Mouse (Mus musculus): ENCODE data around the gene Spink4.
"Not testable (repeated sequence)": the region's sequence is repeated elsewhere in the genome, so short reads cannot be mapped to it uniquely, and the experiment has no call there.

Spink4 gene

DNA sequence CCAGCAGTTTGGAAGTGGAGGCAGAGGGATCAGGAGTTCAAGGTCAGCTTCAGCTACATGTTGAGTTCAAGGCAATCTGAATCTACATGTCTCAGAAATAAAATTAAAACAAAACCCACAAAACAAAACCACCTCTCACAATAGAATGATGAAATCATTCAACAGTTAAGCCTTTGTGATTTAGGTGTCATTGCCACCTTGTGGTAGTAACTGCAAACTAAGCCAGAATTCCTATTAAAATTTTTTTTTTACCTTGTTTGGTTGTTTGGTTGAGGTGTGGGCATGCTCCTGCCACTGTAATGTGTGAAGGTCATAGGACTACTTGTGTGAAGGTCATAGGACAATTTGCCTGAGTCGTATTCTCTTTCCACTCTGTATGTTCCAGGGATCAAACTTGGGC is 13.6 kb upstream of the Spink4 start:
- DNase-seq (ENCODE audit: low spot score in 2 of 2) = no peak

DNA sequence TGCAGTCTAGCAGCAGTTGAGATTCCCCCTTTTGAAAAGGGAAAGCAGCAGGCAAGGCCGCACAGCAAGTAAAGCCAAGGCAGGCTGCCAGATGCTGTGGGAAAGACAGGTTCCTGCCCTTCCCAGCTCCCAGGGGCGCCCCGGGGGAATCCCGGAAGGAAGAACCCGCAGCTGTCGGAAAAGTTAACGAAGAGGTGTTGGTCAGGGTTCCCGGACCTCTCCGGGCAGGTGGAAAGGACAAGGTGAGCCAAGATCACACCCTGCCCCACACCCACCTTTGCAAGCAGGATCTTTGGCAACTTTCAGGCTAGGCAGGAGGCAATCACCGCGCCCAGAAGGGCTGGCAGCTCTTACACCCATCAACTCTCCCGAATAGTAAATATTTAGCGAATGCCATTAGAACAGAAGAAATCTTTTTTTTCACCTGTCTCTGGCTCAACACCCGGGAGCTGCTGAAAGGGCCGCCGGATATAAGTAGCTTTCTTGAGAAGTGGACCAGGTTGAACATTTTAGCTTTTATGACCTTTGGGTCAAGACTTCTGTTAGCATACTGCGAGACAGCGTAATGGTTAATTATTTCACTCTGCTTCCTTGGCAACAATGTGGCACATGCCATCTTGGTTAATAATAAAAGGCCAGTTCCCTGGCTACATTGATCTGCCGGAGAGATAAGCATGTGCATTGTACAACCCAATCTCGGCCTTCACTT is 11.4 kb upstream of the Spink4 start:
- no peak for DNase-seq (ENCODE audit: low spot score in 2 of 2)

DNA sequence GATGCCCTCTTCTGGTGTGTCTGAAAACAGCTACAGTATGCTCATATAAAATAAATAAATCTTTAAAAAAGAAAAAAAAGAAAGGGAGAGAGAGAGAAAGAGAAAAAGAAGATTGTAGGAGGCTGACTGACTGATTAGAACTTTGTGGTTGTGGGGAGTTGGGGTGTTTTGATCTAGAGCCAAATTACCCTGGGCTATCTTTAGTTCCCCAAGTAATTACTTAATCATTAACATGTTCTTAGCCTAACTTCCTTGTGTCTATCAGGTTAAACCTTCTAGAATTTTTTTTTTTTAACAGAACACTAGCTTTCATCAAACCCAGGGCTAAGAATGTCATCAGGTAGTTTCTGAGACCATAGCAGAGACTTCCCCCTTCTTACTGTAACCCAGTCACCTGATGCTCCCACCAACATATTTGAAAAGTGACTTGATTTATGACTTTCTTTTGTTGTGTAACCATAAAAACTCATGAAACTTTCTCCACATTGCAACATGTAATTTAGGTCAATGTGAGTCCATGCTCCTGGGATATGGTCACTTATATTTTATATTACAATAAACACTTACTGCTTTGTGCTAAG is 5.5 kb upstream of the Spink4 start:
- DNase-seq (ENCODE audit: low spot score in 2 of 2) = no peak

DNA sequence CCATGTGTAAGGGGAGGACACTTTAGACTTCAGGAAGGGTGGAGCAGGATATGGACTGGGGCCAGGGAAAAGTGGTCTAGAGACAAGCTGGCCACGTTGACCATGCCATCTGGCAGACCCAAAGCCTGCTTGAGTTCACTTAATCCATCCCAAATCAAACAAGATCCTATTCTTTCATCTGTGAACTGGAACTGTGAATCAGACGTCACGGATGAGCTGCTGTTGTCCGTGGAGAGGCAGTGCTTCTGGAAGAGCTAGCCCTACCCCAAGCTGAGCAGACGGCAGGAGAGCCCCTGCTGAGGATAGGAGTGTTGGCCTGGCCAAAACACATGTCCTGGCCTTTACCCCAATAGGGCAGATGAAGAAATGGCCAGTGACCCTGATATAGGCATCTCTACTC is 3.9 kb upstream of the Spink4 start:
- no peak for DNase-seq (ENCODE audit: low spot score in 2 of 2)

DNA sequence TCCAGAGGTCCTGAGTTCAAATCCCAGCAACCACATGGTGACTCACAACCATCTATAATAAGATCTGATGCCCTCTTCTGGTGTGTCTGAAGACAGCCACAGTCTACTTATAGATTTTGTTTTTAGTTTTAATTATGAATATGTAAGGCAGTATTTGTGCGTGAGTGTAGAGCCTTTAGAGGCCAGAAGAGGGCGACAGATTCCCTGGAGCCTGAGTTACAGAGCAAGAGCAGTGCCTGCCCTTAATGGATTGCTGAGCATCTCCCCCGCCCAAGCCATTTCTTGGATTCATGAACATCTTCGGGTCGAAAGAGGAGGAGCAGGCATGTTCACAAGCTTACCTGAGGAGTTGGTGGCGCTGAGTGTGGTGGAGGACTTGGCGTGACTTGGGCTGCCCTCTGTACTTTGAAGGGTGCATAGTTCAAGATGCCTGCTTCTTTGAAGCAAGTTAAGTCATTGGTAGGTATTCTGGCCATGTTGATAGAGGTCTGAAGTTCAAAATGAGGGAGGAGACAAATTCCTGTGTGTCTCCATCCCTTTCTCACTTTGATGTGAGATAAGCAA is 3.2 kb upstream of the Spink4 start:
- DNase-seq (ENCODE audit: low spot score in 2 of 2) = no peak

DNA sequence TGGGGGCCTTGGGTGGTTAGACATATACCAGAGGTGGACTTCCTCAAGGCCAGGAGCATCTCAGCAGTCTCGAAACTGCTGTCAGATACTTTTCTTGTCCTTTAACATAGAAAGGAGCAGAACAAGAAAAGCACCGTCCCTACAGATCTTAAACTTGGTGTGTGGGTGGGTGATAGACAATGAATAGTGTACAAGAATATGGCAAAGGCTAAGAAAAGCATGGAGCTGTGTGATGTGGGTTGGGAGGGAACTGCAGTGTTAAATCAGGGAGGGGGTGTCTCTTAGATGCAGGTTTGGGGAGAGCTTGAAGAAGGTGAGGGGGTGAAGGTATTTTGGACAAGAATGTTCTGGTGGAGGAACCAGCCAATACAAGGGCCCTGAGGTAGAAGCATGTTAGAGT is 724 bp downstream of the Spink4 start:
- DNase-seq (ENCODE audit: low spot score in 2 of 2) = no peak

DNA sequence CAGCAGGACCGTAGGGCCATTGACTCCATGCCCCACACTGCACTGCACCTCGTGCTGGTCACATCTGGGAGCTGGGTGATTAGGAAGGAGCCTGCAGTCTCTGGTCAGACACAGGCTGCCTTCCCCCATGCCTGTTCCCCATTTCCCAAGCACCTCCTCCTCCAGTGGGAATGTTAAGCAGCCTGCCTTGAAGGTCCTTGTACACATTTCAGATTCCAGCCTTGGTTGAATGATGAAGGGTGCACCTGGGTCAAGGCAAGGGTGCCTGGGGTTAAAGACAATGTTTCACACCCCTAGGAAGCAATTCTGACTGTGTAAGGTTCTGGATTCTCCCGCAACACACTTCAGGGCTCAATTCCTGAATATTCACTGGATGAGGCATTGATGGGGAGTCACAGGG is 1.4 kb downstream of the Spink4 start:
- no peak for DNase-seq (ENCODE audit: low spot score in 2 of 2)

DNA sequence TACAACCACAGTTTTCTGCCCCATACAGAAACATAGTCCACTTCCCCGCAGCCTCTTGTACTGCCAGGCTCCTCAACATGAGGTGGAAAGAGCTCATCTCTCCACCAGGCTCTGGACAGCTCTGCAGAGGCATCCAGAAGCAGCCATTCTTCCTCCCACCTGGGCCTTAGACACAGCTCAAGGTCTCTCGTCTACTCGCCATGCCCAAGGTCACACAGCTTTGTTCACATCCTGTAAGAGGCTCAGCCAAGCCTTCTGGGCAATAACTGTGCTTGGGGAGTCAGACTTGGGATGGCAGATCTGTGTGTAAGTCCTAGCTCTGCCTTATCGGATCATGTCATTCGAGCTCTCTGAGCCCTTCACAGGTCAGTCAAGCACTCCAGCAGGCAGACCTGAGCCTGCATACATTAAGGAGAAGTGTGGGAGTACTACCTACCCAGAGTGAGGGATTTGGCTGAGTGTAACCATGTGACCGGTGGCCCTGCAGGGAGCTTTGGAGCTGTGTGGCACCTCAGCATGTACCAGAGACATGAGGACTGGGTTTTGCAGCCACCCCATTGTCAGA is 3.3 kb downstream of the Spink4 start:
- DNase-seq (ENCODE audit: low spot score in 2 of 2) = no peak

DNA sequence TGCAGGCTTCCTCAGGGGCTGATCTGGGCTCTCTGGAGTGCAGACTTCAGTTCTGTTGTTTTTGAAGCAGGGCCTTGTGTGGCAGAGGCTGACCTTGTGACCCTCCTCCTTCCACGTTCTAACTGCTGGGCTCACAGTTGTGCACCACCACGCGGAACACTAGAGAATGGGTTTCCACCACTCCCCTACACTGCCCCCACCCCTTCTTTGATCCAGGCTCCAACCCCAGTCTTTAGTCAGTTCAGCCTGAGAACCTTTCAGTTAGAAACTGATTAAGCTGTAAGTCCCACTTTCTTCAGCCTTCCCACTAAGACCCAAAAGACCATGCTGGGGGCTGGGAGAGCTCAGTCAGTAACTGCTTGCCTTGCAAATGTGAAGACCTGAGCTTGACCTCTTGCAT is 5.7 kb downstream of the Spink4 start:
- DNase-seq (ENCODE audit: low spot score in 2 of 2) = no peak

DNA sequence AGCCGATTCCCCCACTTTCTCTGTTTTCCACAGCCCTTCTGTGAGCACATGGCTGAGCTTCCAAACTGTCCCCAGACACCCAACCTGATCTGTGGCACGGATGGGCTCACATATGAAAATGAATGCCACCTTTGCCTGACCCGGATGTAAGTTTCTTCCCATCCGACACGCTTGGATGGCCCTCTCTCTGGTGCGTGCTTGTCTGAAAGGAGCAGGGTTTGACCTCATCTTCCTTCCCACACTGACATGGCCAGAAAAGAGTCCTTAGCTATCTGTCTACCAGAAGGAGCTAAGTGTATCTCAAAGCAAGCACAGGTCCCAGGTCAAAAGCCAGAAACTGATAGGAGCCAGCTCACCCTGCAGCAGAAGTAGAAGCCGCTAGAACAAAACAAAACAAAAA is 9.2 kb downstream of the Spink4 start:
- DNase-seq (ENCODE audit: low spot score in 2 of 2) = no peak

DNA sequence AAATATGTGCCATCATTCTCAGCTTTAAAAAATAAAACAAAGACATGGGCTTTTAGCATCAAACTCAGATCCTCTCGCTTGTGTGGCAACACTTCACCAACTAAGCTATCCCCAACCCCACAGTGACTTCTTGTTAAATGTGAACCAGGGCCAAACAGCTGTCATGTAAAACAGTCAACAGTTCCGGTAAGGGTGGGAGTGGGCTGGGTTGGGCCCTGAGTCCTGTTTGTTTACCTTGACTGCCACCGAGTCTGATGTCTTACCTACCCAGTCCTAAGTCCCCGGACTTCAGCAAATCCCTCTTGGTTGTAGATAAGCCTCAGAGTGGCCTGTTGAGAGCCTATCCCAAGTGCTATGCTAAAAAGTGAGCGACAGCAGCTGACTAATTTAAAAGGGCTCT is 13.8 kb downstream of the Spink4 start:
- no peak for DNase-seq (ENCODE audit: low spot score in 2 of 2)

DNA sequence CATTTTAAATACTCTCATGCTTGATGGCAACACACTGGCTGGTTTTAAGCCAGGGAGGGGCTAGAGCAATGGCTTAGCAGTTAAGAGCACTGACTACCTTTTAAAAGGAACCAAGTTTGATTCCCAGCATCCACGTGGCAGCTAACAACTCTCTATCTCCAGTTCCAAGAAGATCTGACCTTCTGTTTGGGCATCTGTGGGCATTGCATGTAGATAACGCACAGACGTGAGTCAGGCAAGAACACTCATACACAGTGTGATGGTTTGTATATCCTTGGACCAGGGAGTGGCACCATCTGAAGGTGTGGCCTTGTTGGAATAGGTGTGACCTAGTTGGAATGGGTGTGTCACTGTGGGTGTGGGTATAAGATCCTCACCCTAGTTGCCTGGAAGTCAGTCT is 14.5 kb downstream of the Spink4 start:
- not testable (repeated sequence) for DNase-seq (ENCODE audit: low spot score in 2 of 2)

DNA sequence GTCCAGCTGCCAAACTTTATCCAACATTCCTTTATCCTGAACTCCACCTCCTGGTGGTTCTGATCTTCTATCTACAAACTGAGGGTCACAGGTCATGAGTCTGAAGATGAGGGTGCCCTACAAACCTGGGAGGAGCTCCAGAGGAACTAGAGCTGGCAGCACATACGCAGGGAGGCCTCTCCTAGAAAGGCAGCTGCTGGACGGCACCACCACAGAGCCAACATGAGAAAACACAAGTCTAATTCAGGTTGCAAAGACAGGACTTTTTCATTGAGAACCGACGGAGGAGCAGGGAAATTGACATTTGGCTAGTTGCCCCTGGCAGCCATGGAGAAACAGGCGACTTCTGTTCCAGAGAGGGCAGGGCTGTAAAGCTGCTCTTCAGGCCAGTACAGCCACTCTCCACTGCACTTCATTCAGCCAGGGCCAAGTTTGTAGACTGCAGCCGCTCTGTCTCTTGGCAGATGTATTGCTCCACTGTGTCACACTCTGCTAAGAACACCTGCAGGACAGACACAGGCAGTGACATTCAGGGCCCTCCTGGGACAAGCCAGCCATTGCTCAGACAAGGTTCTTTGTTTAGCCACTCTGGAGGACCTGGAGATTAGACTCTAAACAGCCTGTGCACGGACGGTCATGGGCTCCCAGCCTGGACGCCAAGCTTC is 16.5 kb downstream of the Spink4 start:
- DNase-seq (ENCODE audit: low spot score in 2 of 2) = no peak

DNA sequence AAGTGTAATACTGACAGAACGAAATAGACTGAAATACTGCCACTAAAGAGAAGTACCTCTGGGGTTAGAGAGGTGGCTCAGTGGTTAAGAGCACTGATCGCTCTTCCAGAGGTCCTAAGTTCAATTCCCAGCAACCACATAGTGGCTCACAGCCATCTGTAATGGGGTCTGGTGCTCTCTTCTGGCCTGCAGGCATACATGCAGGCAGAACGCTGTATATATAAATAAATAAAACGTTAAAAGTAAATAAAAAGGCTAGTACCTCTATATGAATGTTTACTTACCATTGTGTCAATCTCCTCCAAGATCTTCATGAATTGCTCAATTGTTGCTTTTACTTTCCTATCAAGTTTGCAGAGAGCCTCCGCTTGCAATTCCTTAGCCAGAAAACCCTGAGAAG is 18.9 kb downstream of the Spink4 start:
- DNase-seq (ENCODE audit: low spot score in 2 of 2) = no peak

DNA sequence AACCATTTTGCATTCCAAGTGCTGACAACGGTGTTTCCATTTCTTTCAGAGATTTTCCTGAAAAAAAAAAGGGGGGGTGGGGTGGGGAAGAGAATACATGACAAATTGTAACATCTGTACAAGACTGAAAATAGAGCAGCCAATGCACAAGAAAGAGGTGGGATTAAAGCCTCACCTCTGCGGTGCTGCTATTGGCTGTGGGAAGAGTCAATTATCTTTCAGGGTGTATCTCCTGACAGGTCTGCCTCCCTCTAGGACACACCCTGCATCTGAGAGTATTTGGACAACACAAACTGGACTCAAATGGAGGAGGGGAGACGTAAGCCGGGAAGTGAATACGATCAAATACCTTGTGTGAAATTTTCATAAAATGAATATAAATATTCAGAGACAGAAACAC is 23.8 kb downstream of the Spink4 start:
- DNase-seq (ENCODE audit: low spot score in 2 of 2) = no peak

DNA sequence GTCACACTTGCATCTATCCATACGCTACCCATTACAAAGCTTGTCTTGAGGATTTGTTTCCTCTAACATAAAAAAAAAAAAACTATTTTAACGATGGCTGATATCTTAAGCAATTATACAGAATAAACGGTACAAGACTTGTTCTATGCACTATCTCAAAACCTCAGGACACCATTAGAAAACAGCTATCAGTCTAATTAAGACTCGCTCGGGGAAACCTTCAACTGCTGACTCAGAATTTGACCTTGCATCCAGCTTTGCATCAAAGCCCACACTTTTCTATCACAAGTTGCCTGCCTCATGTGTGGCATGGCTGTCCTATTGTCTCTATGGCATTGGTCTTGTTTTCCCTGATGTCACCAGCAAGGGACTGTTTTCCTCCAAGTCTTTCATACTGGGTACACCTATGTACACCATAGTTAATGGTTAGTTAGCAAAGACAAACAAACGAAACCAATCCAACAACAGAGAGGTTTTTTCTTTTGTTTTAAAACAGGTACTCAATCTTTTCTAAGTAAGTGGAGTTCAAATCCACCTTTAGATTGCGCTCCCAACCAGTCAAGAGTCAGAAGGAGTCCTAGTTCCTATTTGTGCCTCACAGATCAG is 26.8 kb downstream of the Spink4 start:
- peak in 1 of 2 experiments; percentile 20 for DNase-seq (ENCODE audit: low spot score in 2 of 2)

DNA sequence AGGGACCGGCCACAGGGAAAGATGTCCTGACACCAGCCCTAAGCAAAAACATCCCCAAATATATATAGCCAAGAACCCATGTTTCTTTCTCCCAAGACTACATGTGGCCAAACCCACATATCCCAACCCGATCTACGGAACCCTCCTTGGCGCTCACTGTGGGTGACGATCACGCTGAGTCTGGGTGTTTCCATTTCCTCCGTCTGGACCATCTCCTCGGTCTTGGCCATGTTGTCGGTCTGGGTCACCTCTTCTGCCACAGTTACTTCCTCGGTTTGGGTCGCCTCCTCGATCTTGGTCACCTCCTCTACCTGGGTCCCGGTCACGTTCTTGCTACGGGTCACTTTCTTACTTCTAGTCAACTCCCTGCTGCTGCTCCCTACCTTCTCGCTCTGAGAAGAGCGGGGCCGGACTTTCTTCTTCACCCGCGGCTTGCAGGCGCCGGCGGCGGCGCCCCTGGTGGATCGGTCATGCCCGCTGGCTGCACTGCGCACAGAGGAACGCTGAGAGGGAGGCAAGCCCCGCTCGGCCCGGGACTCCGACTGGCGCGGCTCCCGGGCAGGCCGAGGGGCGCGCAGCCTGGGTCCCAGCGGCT is 27.8 kb downstream of the Spink4 start:
- DNase-seq (ENCODE audit: low spot score in 2 of 2) = no peak

DNA sequence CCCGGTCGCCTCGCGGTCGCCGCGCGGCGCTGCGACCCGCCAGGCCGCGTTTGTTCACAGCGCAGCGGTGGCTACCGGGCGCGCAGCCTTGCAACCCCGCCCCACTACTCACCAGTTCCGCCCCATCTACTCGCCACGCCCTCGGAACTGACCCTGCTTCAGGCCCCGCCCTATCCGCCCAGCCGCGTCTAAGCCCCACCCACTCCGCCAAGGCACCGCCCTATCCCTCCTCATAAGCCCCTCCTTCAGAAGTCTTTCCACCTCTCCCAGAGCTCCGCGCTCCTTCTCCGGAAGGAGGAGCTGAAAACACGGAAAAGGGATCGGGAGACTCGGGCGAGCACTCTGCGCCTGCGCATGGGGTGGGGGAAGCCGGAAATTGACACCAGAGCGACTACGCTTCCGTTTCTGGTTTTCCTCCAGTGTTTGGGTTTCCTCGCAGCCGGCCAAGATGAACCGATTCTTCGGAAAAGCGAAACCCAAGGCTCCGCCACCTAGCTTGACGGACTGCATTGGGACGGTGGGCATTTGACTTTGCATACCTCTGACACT is 28.4 kb downstream of the Spink4 start, which contains the start of the genes Bag1 and Chmp5:
Bag1 (minus strand) TSS at position 135 of the 549 bp plus-strand sequence.
Chmp5 (plus strand) TSS at position 248 of the 549 bp plus-strand sequence.
- DNase-seq (ENCODE audit: low spot score in 2 of 2) = peak; percentile 99 to 100

DNA sequence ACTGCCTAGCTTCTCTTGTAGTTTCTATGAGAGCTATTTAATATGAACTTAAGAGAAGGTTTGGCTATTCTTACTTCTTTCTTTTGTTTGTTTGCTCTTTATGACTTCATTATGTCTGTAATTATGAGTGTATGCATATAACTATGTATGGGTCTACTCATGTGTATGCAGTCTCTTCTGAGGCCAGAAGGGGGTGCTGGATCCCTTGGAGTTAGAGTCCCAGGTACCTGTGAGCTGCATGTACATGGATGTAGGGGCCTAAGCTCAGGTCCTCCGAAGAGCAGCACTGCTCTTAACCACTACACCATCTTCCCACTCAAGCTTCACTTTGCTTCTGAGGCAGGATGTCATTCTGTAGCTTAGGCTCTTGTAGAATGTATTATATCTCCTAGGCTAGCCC is 33.7 kb downstream of the Spink4 start:
- peak; percentile 14 to 65 for DNase-seq (ENCODE audit: low spot score in 2 of 2)

DNA sequence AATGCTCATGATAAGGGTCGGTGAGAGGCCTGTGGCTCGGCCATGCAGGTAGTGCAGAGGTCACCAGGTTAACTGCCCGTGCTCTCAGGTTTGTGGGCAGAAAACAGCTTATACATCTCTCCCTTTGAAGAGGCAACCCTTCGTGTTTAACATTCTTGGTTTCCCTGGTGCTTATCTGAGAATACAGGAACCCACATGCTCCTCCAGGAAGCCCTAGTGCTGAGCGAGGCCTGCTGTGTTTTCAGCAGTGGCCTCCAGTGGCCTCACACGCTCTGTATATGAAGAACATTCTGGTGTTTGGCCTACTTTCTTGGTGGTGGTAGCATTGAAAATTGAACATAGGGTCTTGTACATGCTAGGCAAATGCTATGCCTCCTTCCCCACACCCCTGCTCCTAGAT is 36.1 kb downstream of the Spink4 start:
- DNase-seq (ENCODE audit: low spot score in 2 of 2) = no peak

DNA sequence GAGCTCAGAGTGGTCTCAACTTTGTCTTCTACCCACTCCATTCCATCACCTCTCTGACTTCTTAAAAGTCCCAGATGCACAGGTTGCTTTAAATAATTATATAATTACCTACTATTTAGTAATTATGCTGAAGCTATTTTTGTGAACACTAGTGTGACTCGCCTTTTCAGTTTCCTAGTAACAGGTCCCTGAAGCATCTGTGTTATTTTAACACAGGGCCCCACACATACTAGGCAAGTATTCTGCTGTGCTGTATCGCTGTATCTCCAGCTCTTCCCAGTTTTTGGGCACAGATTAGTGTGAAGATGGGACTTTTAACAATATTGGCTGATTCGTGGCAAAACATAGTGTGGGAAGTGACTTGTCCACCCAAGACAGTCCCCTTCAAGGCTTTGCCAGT is 43.7 kb downstream of the Spink4 start:
- no peak for DNase-seq (ENCODE audit: low spot score in 2 of 2)

Measured in spleen, postnatal 10 days (tissue).